Comparison of ENCODE assay signal across 20 mouse cellular contexts in the genomic region with DNA sequence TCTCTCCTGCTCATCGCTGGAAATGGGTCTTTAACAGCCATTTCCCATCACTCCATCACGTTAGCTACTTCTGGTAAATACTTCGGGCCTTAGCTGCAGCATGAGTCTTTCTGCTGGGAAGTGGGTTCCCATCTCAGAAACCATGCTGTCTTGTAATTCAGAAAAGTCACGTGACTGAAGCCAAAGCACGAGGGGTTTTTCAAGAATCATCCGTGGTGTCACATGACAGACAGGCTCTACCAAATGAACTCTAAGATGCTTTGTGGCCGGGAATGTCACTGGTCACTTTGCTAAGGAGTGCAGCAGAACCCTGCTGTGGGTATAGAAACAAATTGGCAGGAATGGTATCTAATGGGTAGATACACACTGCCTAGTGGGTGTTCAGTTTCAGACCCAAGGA.
"Had no signal": no experiment of that assay in that cellular context is flagged by ENCODE, and none has a peak within 500 bp of the region (broad histone marks: within the 10 kb centered on the region; RNA-seq: fewer than 3 reads in every experiment).

No protein-coding gene starts in this region.

- H3K9me3 ChIP-seq: heart, embryonic 10.5 days; heart, embryonic 13.5 days; heart, embryonic 15.5 days; hindbrain, embryonic 13.5 days; hindbrain, embryonic 15.5 days; limb, embryonic 13.5 days; limb, embryonic 15.5 days; liver, embryonic 12.5 days had no signal

- H3K4me2 ChIP-seq: hindbrain, embryonic 13.5 days; hindbrain, embryonic 15.5 days; limb, embryonic 13.5 days; limb, embryonic 15.5 days; liver, embryonic 12.5 days had no signal

- ATAC-seq: hindbrain, postnatal 0 days; intestine, postnatal 0 days; liver, embryonic 12.5 days had no signal

- H3K27me3 ChIP-seq: heart, embryonic 13.5 days; heart, embryonic 15.5 days; hindbrain, embryonic 15.5 days; limb, embryonic 15.5 days had no signal

- H3K36me3 ChIP-seq: heart, embryonic 10.5 days; heart, embryonic 13.5 days; heart, embryonic 15.5 days; hindbrain, embryonic 13.5 days; hindbrain, embryonic 15.5 days; limb, embryonic 13.5 days; limb, embryonic 15.5 days; liver, embryonic 12.5 days had no signal

- DNase-seq: gastrocnemius, postnatal 10 days; heart, postnatal 36 days; kidney, adult 18-20 months; kidney, adult 8-10 months; kidney, postnatal 25 days; layer of hippocampus, postnatal 36 days; left cerebral cortex, postnatal 4 days had no signal

- H3K4me3 ChIP-seq: gastrocnemius, adult 2 months; heart, embryonic 10.5 days; heart, embryonic 13.5 days; heart, embryonic 15.5 days; hindbrain, embryonic 13.5 days; hindbrain, embryonic 15.5 days; layer of hippocampus, adult 2 months; limb, embryonic 13.5 days; limb, embryonic 15.5 days; liver, embryonic 12.5 days had no signal

- H3K27ac ChIP-seq: gastrocnemius, adult 2 months; heart, embryonic 10.5 days; heart, embryonic 13.5 days; heart, embryonic 15.5 days; hindbrain, embryonic 13.5 days; hindbrain, embryonic 15.5 days; hindbrain, postnatal 0 days; layer of hippocampus, adult 2 months; limb, embryonic 13.5 days; limb, embryonic 15.5 days; liver, embryonic 12.5 days; liver, embryonic 14.5 days had no signal

- H3K9ac ChIP-seq: heart, embryonic 13.5 days; heart, embryonic 15.5 days; hindbrain, embryonic 13.5 days; hindbrain, embryonic 15.5 days; limb, embryonic 13.5 days; limb, embryonic 15.5 days; liver, embryonic 12.5 days; liver, embryonic 14.5 days had no signal
